Mouse (Mus musculus) ES-E14 (cell line): ENCODE measurements at regions not wholly inside any gene's neighbourhood (a gene's known extent, or its start where the extent isn't known, plus 50 kb on each side); places are given as distances from the start of the nearest gene placed in this dataset.

Experiments
- CHD2 ChIP-seq: IDR thresholded peaks from 2 replicates; pipeline ENCODE4 v1.6.1; 2014; ENCODE audit warnings: mild to moderate bottlenecking, low read depth, low read length, inconsistent platforms
- HCFC1 ChIP-seq: IDR thresholded peaks from 2 replicates; pipeline ENCODE4 v1.6.1; 2012; ENCODE audit warnings: low read length, inconsistent platforms, borderline replicate concordance; ENCODE audit not compliant: insufficient read depth
- ZC3H11A ChIP-seq: IDR thresholded peaks from 2 replicates; pipeline ENCODE4 v1.6.1; 2012; ENCODE audit warnings: low read depth, mild to moderate bottlenecking, inconsistent platforms, low read length, borderline replicate concordance
- ZNF384 ChIP-seq: IDR thresholded peaks from 2 replicates; pipeline ENCODE4 v1.6.1; 2012; ENCODE audit warnings: low read depth, low read length, inconsistent platforms

DNA sequence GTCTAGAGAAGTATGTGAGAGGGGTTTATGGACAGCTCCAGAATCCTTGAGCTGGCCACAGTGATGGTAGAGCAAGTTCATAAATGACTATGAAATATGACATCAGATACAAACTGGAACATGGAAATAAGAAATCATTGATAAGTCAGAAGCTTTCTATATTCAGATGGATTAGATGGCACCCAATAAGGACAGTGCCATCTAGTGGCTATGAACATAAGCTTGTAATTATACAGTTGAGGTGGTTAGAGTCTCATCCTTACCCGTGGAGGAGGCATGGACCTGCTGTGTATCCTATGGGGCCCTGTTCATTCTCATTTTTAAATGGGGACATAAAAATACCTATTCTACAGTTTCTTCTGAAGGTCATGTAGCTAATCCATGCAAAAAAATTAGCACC lies 92.9 kb upstream of the Eci2 start:
- TF ChIP-seq CHD2, result no peak
- no peak for TF ChIP-seq ZNF384
- no peak for TF ChIP-seq HCFC1
- no peak for TF ChIP-seq ZC3H11A
